Mouse (Mus musculus): ENCODE measurements around the gene Zfp865. TPM values are rescaled to one million over a fixed set of nuclear protein-coding genes. Genes with fewer than 3 reads are reported as not detected.

Zfp865 gene
- 8.0 and 9.0 TPM in 2 replicates for polyA plus RNA-seq (2015; fragmentation: Nextera tagmentation; extraction: Ambion mirVana)

DNA sequence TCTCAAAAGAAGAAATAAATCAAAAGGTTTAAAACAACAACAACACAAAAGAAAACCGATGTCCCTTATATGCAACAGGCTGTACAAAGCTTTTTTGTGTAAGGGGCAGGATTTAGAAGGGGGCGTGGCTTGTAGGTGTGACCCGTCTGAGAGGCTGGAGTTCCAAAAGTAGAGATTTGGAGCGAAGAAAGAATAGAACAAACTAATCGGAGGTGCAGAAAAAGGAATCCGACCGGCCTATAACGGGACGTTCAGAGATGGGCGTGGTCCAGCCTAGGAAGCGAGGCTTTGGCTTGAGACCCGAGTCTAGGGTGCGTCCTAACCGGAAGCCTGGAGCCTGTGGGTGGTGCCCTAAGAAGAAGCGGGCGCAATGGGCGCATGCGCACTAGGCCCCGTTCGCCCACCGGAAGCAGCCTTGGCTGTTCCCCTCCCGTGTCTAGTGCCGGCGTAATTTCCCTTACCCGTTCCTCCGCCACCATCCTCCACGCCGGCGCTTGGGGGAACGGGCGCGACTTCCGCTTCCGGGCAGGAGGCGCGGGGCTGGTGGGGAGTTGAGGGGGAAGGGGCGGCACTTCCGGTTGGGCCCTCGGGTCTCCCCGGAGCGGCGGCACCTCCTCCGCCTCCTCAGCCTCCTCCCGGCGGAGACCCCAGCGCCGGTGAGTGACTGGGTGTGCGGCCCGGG is at the start of gene Zfp865, which contains the start of gene Ccdc106:
Gene Zfp865, plus strand, starts transcription at position 377 of the 682 bp plus-strand sequence.
Gene Ccdc106, plus strand, starts transcription at position 554 of the 682 bp plus-strand sequence.
- under 1% methylated on average over 42 of the region's 49 CpGs for WGBS

DNA sequence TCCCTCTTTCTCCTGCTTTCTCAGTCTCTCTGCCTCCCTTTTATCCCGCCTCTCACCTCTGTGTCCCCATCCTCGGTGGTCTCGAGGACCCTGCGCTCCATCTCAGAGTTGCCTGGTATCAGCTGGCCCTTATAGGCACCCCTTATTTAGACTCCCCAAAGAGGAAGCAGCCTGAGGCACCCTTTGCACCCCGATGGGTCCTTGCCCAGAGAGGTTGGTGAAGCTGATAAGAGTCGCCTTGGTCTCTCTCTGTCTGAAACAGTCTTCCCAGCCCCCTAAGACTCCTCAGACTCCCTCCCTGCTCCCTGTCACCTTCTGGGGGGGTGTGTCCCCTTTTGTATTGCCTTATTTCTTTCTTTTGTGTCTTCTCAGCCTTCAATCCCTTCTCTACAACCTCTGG is 49.1 kb upstream of the Zfp865 start, which contains the start of gene Sbk3:
Gene Sbk3, minus strand, starts transcription at position 101 of the 400 bp plus-strand sequence.
- Histone ChIP-seq H3K9ac (no peak within 1 kb of the TSS), H3K36me3 (no peaks in the 10 kb centered on the region), H3K4me2 (replicated peaks) (no peak within 1 kb of the TSS), H3K9me3 (replicated peaks) (no peaks in the 10 kb centered on the region), H3K27ac (replicated peaks) (no peak within 1 kb of the TSS), H3K4me1 (no peaks in the 10 kb centered on the region), H3K27me3 (no peaks in the 10 kb centered on the region), H3K4me3 (replicated peaks) (no peak within 1 kb of the TSS)
- ATAC-seq (ENCODE audit: insufficient number of reproducible peaks, low FRiP score, low TSS enrichment, low read depth), result no peak
- 45% methylated on average over 6 of the region's 6 CpGs for WGBS

More for the DNA sequence above, at the start of gene Zfp865, which contains the start of gene Ccdc106:
- peak; percentile 91 for ATAC-seq (ENCODE audit: insufficient number of reproducible peaks, low FRiP score, low TSS enrichment, low read depth)
- peak within 1 kb of the TSS; percentile 89 for H3K9ac ChIP-seq
- H3K4me1 ChIP-seq, result peaks cover 23% of the 10 kb centered on the region
- peak within 1 kb of the TSS; percentile 89 for H3K4me3 ChIP-seq (replicated peaks)
- peaks cover 46% of the 10 kb centered on the region for H3K36me3 ChIP-seq
- no peaks in the 10 kb centered on the region for H3K27me3 ChIP-seq
- peak within 1 kb of the TSS; percentile 66 for H3K4me2 ChIP-seq (replicated peaks)
- H3K27ac ChIP-seq (replicated peaks), result peak within 1 kb of the TSS; percentile 98
- no peaks in the 10 kb centered on the region for H3K9me3 ChIP-seq (replicated peaks)

DNA sequence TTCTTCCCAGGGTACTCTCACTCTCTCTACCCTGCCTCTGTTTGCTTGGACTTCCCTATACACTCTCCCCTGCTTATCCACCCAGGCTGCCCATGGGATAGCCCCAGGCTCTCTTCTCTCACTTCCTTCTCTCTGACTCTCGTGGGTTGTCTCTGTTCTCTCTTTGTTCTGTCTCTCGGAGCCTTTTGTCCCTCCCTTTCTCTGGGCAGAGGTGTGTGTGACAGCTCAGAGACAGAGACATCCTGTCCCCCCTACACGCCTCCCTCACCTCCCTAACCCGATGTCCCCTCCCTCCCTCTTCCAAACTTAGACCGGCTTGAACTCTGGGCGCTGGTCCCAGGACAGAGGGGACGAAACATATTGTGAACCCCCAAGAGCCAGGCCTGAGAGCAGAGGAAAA is 48.5 kb upstream of the Zfp865 start:
- Histone ChIP-seq H3K4me3 (replicated peaks) (no peak overlapping the region), H3K9me3 (replicated peaks) (no peaks in the 10 kb centered on the region), H3K27me3 (no peaks in the 10 kb centered on the region), H3K4me1 (no peaks in the 10 kb centered on the region), H3K9ac (no peak overlapping the region), H3K4me2 (replicated peaks) (no peak overlapping the region), H3K36me3 (no peaks in the 10 kb centered on the region), H3K27ac (replicated peaks) (no peak overlapping the region)
- 17% methylated on average over 7 of the region's 7 CpGs for WGBS
- no peak for ATAC-seq (ENCODE audit: insufficient number of reproducible peaks, low FRiP score, low TSS enrichment, low read depth)

DNA sequence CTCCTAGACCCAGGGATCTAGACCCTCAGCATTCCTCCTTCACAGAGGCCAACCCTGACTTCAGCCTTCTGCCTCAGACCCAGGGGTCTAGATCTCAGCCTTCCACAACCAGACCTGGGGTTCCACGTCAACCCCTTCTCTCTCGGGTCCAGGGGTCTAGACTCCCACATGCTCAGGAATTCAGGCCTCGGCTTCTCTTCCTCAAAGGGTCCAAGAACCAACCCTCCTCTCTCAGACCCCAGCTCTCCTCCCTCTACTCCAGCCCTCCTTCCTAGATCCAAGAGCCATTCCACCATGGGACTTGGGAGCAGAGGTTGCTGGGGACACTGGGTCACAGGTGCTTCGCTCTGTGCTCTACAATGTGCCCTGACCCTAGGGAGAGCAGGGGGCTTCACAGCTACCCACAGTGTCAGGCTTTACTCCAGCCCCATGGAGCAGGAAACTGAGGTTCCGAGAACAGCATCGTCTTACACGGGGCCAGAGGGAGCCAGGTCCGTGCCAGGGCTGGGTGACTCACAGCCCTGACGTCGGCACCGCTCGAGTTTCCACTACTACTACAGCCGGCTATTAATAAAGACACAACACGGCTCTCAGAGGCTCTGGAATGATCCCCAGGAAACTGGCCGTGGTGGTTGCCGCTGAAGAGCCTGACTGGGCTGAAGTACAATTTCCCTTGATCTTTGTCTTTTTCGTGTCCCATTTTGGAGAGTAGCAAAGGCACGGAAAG is 47.7 kb upstream of the Zfp865 start:
- Histone ChIP-seq H3K27me3 (no peaks in the 10 kb centered on the region), H3K9ac (no peak overlapping the region), H3K4me1 (no peaks in the 10 kb centered on the region), H3K4me3 (replicated peaks) (no peak overlapping the region), H3K4me2 (replicated peaks) (no peak overlapping the region), H3K36me3 (no peaks in the 10 kb centered on the region), H3K9me3 (replicated peaks) (no peaks in the 10 kb centered on the region), H3K27ac (replicated peaks) (no peak overlapping the region)
- ATAC-seq (ENCODE audit: insufficient number of reproducible peaks, low FRiP score, low TSS enrichment, low read depth), result peak; percentile 61; the same call in 1 of the 2 replicates
- WGBS, result 65% methylated on average over 18 of the region's 18 CpGs

- H3K9me3 ChIP-seq (replicated peaks), result no peaks in the 10 kb centered on the region
- WGBS, result 49% methylated on average over 4 of the region's 4 CpGs
- H3K9ac ChIP-seq, result no peak overlapping the region
- no peak overlapping the region for H3K27ac ChIP-seq (replicated peaks)
- no peak overlapping the region for H3K4me3 ChIP-seq (replicated peaks)
- no peaks in the 10 kb centered on the region for H3K4me1 ChIP-seq
- no peaks in the 10 kb centered on the region for H3K27me3 ChIP-seq
- no peak for ATAC-seq (ENCODE audit: insufficient number of reproducible peaks, low FRiP score, low TSS enrichment, low read depth)
- no peaks in the 10 kb centered on the region for H3K36me3 ChIP-seq
- H3K4me2 ChIP-seq (replicated peaks), result no peak overlapping the region
These were observed 44.7 kb upstream of the Zfp865 start for GRCm38 (mm10) chr7:4975455-4975854.

DNA sequence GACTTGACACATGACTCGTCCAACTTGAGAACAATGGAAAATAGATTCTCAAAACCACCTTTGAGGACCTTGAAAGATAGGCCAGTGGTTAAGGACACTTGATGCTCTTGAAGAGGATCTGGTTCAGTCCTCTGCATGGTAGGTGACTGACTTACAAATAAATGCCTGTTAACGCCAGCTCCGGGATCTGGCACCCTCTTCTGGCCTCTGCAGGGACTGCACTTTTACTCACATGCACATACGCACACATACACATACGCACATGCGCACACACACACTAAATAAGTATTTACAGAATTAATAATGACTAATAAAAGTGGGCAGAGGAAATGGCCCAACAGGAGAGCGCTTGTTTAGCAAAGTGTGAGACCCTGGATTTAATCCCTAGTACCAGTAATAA is 43.3 kb upstream of the Zfp865 start:
- Histone ChIP-seq H3K27ac (replicated peaks) (no peak overlapping the region), H3K4me1 (no peaks in the 10 kb centered on the region), H3K36me3 (no peaks in the 10 kb centered on the region), H3K9ac (no peak overlapping the region), H3K27me3 (no peaks in the 10 kb centered on the region), H3K9me3 (replicated peaks) (no peaks in the 10 kb centered on the region), H3K4me2 (replicated peaks) (no peak overlapping the region), H3K4me3 (replicated peaks) (no peak overlapping the region)
- ATAC-seq (ENCODE audit: insufficient number of reproducible peaks, low FRiP score, low TSS enrichment, low read depth), result no peak
- 88% methylated on average over 7 of the region's 7 CpGs for WGBS

GRCm38 (mm10) chr7:4988250-4988649 is 31.9 kb upstream of the Zfp865 start:
- Histone ChIP-seq H3K9ac (no peak overlapping the region), H3K4me2 (replicated peaks) (no peak overlapping the region), H3K27ac (replicated peaks) (no peak overlapping the region), H3K9me3 (replicated peaks) (no peaks in the 10 kb centered on the region), H3K4me1 (no peaks in the 10 kb centered on the region; the same call in 1 of the 2 replicates), H3K4me3 (replicated peaks) (no peak overlapping the region), H3K27me3 (no peaks in the 10 kb centered on the region), H3K36me3 (peaks cover 21% of the 10 kb centered on the region)
- no peak for ATAC-seq (ENCODE audit: insufficient number of reproducible peaks, low FRiP score, low TSS enrichment, low read depth)
- 59% methylated on average over 2 of the region's 2 CpGs for WGBS

DNA sequence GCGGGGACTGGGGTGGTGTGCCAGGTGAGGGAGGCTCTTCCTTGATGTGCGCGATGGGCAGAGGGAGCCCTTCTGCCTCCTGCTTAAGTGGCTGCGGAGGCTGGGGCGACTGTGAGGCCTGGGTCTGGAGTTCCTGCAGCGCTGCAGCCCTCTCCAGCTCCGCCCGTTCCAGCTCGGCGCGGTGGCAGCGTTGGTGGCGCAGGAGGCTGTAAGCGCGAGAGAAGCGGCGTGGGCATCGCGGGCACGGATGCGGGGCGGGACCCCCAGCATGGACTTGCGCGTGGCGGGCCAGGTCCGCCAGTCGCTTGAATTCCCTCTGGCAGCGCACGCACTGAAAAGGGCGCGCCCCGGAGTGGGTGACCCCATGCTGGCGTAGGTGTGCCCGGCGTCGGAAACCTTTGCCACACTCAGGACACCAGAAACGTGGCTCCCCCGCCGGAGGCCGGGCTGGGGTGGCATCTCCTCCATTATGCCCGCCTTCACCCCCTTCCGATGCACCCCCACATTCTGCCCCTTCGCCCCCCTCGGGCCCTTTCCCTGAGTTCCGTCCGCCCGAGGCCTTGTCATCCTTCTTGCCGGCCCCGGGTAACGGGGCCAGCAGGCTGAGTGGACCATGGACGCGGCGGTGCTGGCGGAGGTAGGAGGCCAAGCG is 26.7 kb upstream of the Zfp865 start:
- Histone ChIP-seq H3K27ac (replicated peaks) (no peak overlapping the region), H3K9ac (no peak overlapping the region), H3K4me1 (peaks cover 28% of the 10 kb centered on the region), H3K4me3 (replicated peaks) (no peak overlapping the region), H3K4me2 (replicated peaks) (no peak overlapping the region), H3K9me3 (replicated peaks) (no peaks in the 10 kb centered on the region), H3K27me3 (no peaks in the 10 kb centered on the region), H3K36me3 (peaks cover 30% of the 10 kb centered on the region)
- WGBS, result 55% methylated on average over 55 of the region's 55 CpGs
- ATAC-seq (ENCODE audit: insufficient number of reproducible peaks, low FRiP score, low TSS enrichment, low read depth), result no peak

DNA sequence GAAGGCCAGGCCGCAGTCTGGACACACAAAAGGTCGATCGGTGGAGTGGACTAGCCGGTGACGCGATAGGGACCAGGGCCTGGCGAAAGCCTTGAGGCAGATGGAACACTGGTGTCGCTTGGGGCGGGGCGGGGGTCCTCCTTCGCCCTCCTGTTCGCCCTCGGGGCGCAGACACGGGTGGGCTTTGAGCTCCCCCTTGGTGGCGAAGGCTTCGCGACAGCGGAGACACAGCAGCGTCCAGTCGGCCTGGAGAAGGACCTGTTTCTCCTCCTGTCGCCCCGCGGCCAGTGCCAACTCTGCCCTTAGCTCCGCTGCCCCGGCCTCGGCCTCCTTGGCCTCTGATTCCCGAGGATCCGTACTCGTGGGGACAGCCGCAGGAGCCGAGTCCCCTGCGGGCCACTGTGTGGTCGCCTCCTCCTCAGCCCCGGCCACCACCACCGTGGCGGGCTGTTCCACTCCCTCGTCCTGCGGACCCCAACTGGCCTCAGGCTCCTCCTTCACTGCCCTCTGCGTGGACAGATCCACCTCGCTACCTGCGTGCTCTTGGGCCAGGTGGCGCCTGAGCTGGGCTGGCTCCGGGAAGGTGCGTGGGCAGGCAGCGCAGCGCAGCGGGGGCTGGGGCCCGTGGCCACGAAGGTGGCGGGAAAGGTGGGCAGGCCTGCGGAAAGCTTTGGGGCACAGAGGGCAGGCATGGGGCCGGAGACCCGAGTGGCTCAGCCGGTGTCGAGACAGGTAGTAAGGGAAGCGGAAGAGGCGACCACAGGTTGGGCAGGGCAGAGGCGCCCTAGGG is 26.0 kb upstream of the Zfp865 start:
- Histone ChIP-seq H3K4me2 (replicated peaks) (peak overlapping the region; percentile 75), H3K9me3 (replicated peaks) (no peaks in the 10 kb centered on the region), H3K36me3 (peaks cover 30% of the 10 kb centered on the region), H3K9ac (no peak overlapping the region), H3K27me3 (no peaks in the 10 kb centered on the region), H3K4me1 (peaks cover 28% of the 10 kb centered on the region), H3K4me3 (replicated peaks) (peak overlapping the region; percentile 78), H3K27ac (replicated peaks) (no peak overlapping the region)
- 56% methylated on average over 59 of the region's 59 CpGs for WGBS
- no peak for ATAC-seq (ENCODE audit: insufficient number of reproducible peaks, low FRiP score, low TSS enrichment, low read depth)

DNA sequence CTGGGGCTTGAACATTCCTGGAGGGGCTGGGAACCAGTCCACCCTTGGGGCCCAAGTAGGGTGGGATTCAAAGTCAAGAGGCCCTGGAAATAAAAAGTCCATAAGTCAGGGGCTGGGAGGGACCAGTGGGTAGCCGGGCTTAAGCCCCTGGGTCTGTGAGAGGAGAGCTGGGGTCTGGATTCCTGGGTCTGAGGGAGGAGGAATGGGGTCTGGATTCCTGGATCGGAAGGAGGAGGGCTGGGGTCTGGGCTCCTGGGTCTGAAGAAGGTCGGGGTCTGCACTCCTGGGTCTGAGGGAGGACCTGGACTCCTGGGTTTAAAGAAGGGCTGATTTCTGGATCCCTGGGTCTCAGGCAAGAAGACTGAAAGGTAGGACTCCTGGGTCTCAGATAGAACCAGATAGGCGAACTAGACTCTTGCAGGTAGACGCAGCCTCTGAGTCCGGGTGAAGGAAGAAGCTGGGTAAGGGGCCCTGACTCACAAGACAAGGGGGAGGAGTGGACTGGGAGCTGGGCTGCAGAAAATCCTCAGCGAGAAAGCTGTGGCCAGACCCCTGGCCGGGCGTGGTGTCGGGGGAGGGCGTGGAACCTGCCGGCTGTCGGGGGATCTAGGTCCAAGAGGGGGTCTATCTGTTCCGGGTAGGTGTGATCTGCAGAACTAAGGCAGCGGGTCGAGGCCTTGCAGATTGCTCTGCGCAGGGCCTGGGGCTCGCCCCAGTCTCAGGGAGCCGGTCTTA is 24.7 kb upstream of the Zfp865 start:
- 6% methylated on average over 19 of the region's 19 CpGs for WGBS
- peak overlapping the region; percentile 75 for H3K4me2 ChIP-seq (replicated peaks)
- peaks cover 30% of the 10 kb centered on the region for H3K36me3 ChIP-seq
- peak overlapping the region; percentile 72 for H3K9ac ChIP-seq
- ATAC-seq (ENCODE audit: insufficient number of reproducible peaks, low FRiP score, low TSS enrichment, low read depth), result peak; percentile 51; the same call in 1 of the 2 replicates
- peak overlapping the region; percentile 78 for H3K4me3 ChIP-seq (replicated peaks)
- peaks cover 28% of the 10 kb centered on the region for H3K4me1 ChIP-seq
- H3K27me3 ChIP-seq, result no peaks in the 10 kb centered on the region
- no peaks in the 10 kb centered on the region for H3K9me3 ChIP-seq (replicated peaks)
- peak overlapping the region; percentile 65; the same call in 1 of the 2 replicates for H3K27ac ChIP-seq (replicated peaks)
